Mouse (Mus musculus) ES-E14 (cell line): ENCODE measurements around the gene Ttll8. TPM values are rescaled to one million over a fixed set of nuclear protein-coding genes. Genes with fewer than 3 reads are reported as not detected.

ENCODE experiments used
- DNase-seq: peaks from one replicate; pipeline ENCODE4 v3.0.0-alpha.2; 2013; ENCODE audit warnings: low read depth, low spot score
- H3K27ac ChIP-seq: 2 replicates; pipeline ENCODE4 v1.5.1; 2012; ENCODE audit warnings: low read depth, mild to moderate bottlenecking, low read length, moderate library complexity, mixed read lengths; ENCODE audit not compliant: poor library complexity, insufficient read depth, severe bottlenecking
- H3K36me3 ChIP-seq: 2 replicates; pipeline ENCODE4 v1.6.1; 2012; ENCODE audit warnings: mild to moderate bottlenecking, low read length, moderate library complexity, mixed read lengths; ENCODE audit not compliant: control insufficient read depth, poor library complexity, insufficient read depth, severe bottlenecking
- H3K4me1 ChIP-seq, 2 experiments: fragments of 150-350 bp in 1 of 2; sonication (generic) in 1 of 2; 2 replicates each; pipeline ENCODE4 v1.6.1; 2012; ENCODE audit warnings: low read length in 2 of 2, mild to moderate bottlenecking in 1 of 2, mixed read lengths in 1 of 2; ENCODE audit not compliant: control insufficient read depth in 2 of 2, insufficient read depth in 2 of 2, poor library complexity in 1 of 2
- H3K4me3 ChIP-seq, 2 experiments: fragments of 150-350 bp in 1 of 2; sonication (generic) in 1 of 2; 2 replicates each; pipeline ENCODE4 v1.5.1; 2012; ENCODE audit warnings: low read length in 2 of 2, low read depth in 1 of 2, mild to moderate bottlenecking in 1 of 2, mixed read lengths in 1 of 2; ENCODE audit not compliant: insufficient read depth in 1 of 2, poor library complexity in 1 of 2, severe bottlenecking in 1 of 2
- H3K9ac ChIP-seq: 2 replicates; pipeline ENCODE4 v1.6.1; 2012; ENCODE audit warnings: low read depth, mild to moderate bottlenecking, low read length, mixed read lengths; ENCODE audit not compliant: poor library complexity, insufficient read depth, severe bottlenecking
- H3K9me3 ChIP-seq: fragments of 150-350 bp; sonication (generic); 2 replicates; pipeline ENCODE4 v1.6.1; 2012; ENCODE audit warnings: low read depth, mild to moderate bottlenecking, low read length; ENCODE audit not compliant: control insufficient read depth, insufficient read depth
- CHD2 ChIP-seq: IDR thresholded peaks from 2 replicates; pipeline ENCODE4 v1.6.1; 2014; ENCODE audit warnings: mild to moderate bottlenecking, low read depth, low read length, inconsistent platforms
- HCFC1 ChIP-seq: IDR thresholded peaks from 2 replicates; pipeline ENCODE4 v1.6.1; 2012; ENCODE audit warnings: low read length, inconsistent platforms, borderline replicate concordance; ENCODE audit not compliant: insufficient read depth
- MAFK ChIP-seq: IDR thresholded peaks from 2 replicates; pipeline ENCODE4 v1.6.1; 2014; ENCODE audit warnings: mild to moderate bottlenecking, low read depth, low read length, inconsistent platforms; ENCODE audit not compliant: insufficient read depth
- ZC3H11A ChIP-seq: IDR thresholded peaks from 2 replicates; pipeline ENCODE4 v1.6.1; 2012; ENCODE audit warnings: low read depth, mild to moderate bottlenecking, inconsistent platforms, low read length, borderline replicate concordance
- ZNF384 ChIP-seq: IDR thresholded peaks from 2 replicates; pipeline ENCODE4 v1.6.1; 2012; ENCODE audit warnings: low read depth, low read length, inconsistent platforms
- in situ Hi-C, 2 experiments: fragments of 600-800 bp; cut with MboI; formaldehyde crosslinking; loops; one replicate each; pipeline ENCODE4 v1.15.1; 2025; ENCODE audit warnings: low sequenced_read_pairs in 2 of 2, inconsistent platforms in 1 of 2; ENCODE audit not compliant: unreplicated experiment in 2 of 2
- total RNA-seq: library from RNA; depleted of rRNA; stranded (reverse); fragments of 300-350 nt; gene quantifications from 2 replicates; pipeline ENCODE4 v1.2.3, GENCODE M21; 2012

Gene Ttll8
- total RNA-seq, 1 experiment, result 0.13 TPM

DNA sequence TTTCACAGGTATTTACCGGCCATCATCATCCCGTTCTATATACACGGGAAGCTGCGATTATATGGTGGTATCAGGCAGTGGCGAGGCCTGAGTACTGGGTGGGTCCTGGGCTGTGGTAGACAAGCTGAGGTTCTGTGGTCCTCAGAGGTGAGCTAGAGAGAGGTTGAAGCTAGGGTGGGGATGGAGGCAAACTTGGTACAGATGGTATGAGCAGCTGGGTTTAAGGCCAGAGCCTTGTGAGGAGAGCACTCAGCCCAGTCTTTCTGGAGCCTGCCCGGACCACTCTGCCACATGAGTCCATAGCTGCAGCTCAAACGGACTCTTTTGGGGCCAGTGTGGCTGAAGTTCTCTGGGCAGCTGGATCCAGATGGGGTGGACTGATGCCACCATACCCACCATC, 96.9 kb downstream of the Ttll8 start:
- no peak for TF ChIP-seq ZNF384
- TF ChIP-seq CHD2, result no peak
- TF ChIP-seq HCFC1, result no peak
- TF ChIP-seq MAFK, result no peak
- no peak for TF ChIP-seq ZC3H11A
- Histone ChIP-seq H3K9me3 (no peaks in the 10 kb centered on the region), H3K27ac (no peak overlapping the region), H3K4me3 (no peak overlapping the region), H3K4me1 (peaks cover 15 to 37% of the 10 kb centered on the region in 2 experiments; a peak in 3 of 4 replicates), H3K9ac (no peak overlapping the region), H3K36me3 (no peaks in the 10 kb centered on the region)
- in situ Hi-C loops, result no loop called here
- no peak for DNase-seq

GRCm38 (mm10) chr15:88856613-88857012, 97.6 kb downstream of the Ttll8 start:
- Histone ChIP-seq H3K27ac (no peak overlapping the region), H3K4me1 (peaks cover 15 to 42% of the 10 kb centered on the region in 2 experiments; a peak in 3 of 4 replicates), H3K9me3 (no peaks in the 10 kb centered on the region), H3K9ac (no peak overlapping the region), H3K36me3 (no peaks in the 10 kb centered on the region), H3K4me3 (no peak overlapping the region)
- no peak for DNase-seq
- in situ Hi-C loops, result no loop called here
- TF ChIP-seq CHD2, result no peak
- no peak for TF ChIP-seq ZNF384
- TF ChIP-seq MAFK, result no peak
- no peak for TF ChIP-seq HCFC1
- TF ChIP-seq ZC3H11A, result no peak

GRCm38 (mm10) chr15:88855896-88856417, 98.3 kb downstream of the Ttll8 start:
- no peak for DNase-seq
- Histone ChIP-seq H3K36me3 (no peaks in the 10 kb centered on the region), H3K9me3 (no peaks in the 10 kb centered on the region), H3K9ac (no peak overlapping the region), H3K4me1 (peaks cover 12 to 47% of the 10 kb centered on the region in 2 experiments; a peak in 2 of 4 replicates), H3K4me3 (no peak overlapping the region), H3K27ac (no peak overlapping the region)
- in situ Hi-C loops, result no loop called here
- no peak for TF ChIP-seq ZNF384
- no peak for TF ChIP-seq CHD2
- no peak for TF ChIP-seq MAFK
- no peak for TF ChIP-seq HCFC1
- no peak for TF ChIP-seq ZC3H11A

GRCm38 (mm10) chr15:88854969-88855830, 99.0 kb downstream of the Ttll8 start:
- peak overlapping the region; percentile 48; the same call in 1 of the 2 replicates for H3K9ac ChIP-seq
- peak overlapping the region; percentile 55 for H3K27ac ChIP-seq
- TF ChIP-seq MAFK (no peak), CHD2 (no peak), ZNF384 (0 out of 2 replicates have a peak, but pooled peaks have one; percentile 33)

More at GRCm38 (mm10) chr15:88854969-88855830, 99.0 kb downstream of the Ttll8 start:
- in situ Hi-C loops, result no loop called here
- Histone ChIP-seq H3K36me3 (no peaks in the 10 kb centered on the region), H3K9me3 (no peaks in the 10 kb centered on the region), H3K4me3 (peak overlapping the region in 1 of 2 experiments; percentile 13; a peak in 1 of 4 replicates), H3K4me1 (peaks cover 12 to 43% of the 10 kb centered on the region in 2 experiments; a peak in 2 of 4 replicates)
- no peak for DNase-seq
